Mouse (Mus musculus): ENCODE results near the gene Ace. TPM values are rescaled to one million over a fixed set of nuclear protein-coding genes. Genes with fewer than 3 reads are reported as not detected.
"Not testable (repeated sequence)": the region's sequence is repeated elsewhere in the genome, so short reads cannot be mapped to it uniquely, and the experiment has no call there.

Ace gene
- total RNA-seq, 2 experiments from 2014 or later: 1.1 to 2.1 TPM

- ATAC-seq (replicated peaks; ENCODE audit: low FRiP score, poor library complexity, severe bottlenecking): no peak
Measured at GRCm38 (mm10) chr11:105984452-105984851, 16.7 kb downstream of the Ace start.

GRCm38 (mm10) chr11:105987446-105987845, 19.7 kb downstream of the Ace start:
- ATAC-seq (replicated peaks; ENCODE audit: low FRiP score, poor library complexity, severe bottlenecking): no peak

GRCm38 (mm10) chr11:105989446-105989845, 21.7 kb downstream of the Ace start:
- no peak for ATAC-seq (replicated peaks; ENCODE audit: low FRiP score, poor library complexity, severe bottlenecking)

- no peak for ATAC-seq (replicated peaks; ENCODE audit: low FRiP score, poor library complexity, severe bottlenecking)
Measured at GRCm38 (mm10) chr11:105990231-105990630, 22.5 kb downstream of the Ace start.

GRCm38 (mm10) chr11:105994375-105994774, 26.6 kb downstream of the Ace start, which contains the start of gene Ace3:
Ace3 (plus strand) TSS chr11:105994675.
- ATAC-seq (replicated peaks; ENCODE audit: low FRiP score, poor library complexity, severe bottlenecking): no peak

GRCm38 (mm10) chr11:106000062-106000461, 32.3 kb downstream of the Ace start:
- ATAC-seq (replicated peaks; ENCODE audit: low FRiP score, poor library complexity, severe bottlenecking): no peak

- no peak for ATAC-seq (replicated peaks; ENCODE audit: low FRiP score, poor library complexity, severe bottlenecking)
Measured at GRCm38 (mm10) chr11:106001718-106002117, 34.0 kb downstream of the Ace start.

GRCm38 (mm10) chr11:106004576-106004975, 36.8 kb downstream of the Ace start:
- ATAC-seq (replicated peaks; ENCODE audit: low FRiP score, poor library complexity, severe bottlenecking): no peak

- no peak for ATAC-seq (replicated peaks; ENCODE audit: low FRiP score, poor library complexity, severe bottlenecking)
Measured at GRCm38 (mm10) chr11:106005970-106006369, 38.2 kb downstream of the Ace start.

- ATAC-seq (replicated peaks; ENCODE audit: low FRiP score, poor library complexity, severe bottlenecking): no peak
Measured at GRCm38 (mm10) chr11:106007821-106008220, 40.1 kb downstream of the Ace start, which contains the start of gene Kcnh6. Kcnh6 (plus strand) TSS chr11:106008124.

GRCm38 (mm10) chr11:106012711-106013110, 45.0 kb downstream of the Ace start:
- ATAC-seq (replicated peaks; ENCODE audit: low FRiP score, poor library complexity, severe bottlenecking): no peak

GRCm38 (mm10) chr11:106013556-106014225, 45.9 kb downstream of the Ace start:
- ATAC-seq (replicated peaks; ENCODE audit: low FRiP score, poor library complexity, severe bottlenecking): no peak

GRCm38 (mm10) chr11:106016440-106016839, 48.7 kb downstream of the Ace start:
- no peak for ATAC-seq (replicated peaks; ENCODE audit: low FRiP score, poor library complexity, severe bottlenecking)

GRCm38 (mm10) chr11:106020051-106020763, 52.5 kb downstream of the Ace start:
- ATAC-seq (replicated peaks; ENCODE audit: low FRiP score, poor library complexity, severe bottlenecking): no peak

- ATAC-seq (replicated peaks; ENCODE audit: low FRiP score, poor library complexity, severe bottlenecking): 0 out of 2 replicates have a peak, but pooled peaks have one; percentile 40
Measured at GRCm38 (mm10) chr11:106025774-106026173, 58.0 kb downstream of the Ace start.

GRCm38 (mm10) chr11:106026465-106027151, 58.9 kb downstream of the Ace start:
- ATAC-seq (replicated peaks; ENCODE audit: low FRiP score, poor library complexity, severe bottlenecking): peak; percentile 73

- ATAC-seq (replicated peaks; ENCODE audit: low FRiP score, poor library complexity, severe bottlenecking): no peak; the same call in 1 of the 2 replicates
Measured at GRCm38 (mm10) chr11:106027607-106028006, 59.9 kb downstream of the Ace start.

GRCm38 (mm10) chr11:106032074-106032473, 64.3 kb downstream of the Ace start:
- ATAC-seq (replicated peaks; ENCODE audit: low FRiP score, poor library complexity, severe bottlenecking): not testable (repeated sequence)

- ATAC-seq (replicated peaks; ENCODE audit: low FRiP score, poor library complexity, severe bottlenecking): peak; percentile 40
Measured at GRCm38 (mm10) chr11:106033491-106033919, 65.8 kb downstream of the Ace start.

GRCm38 (mm10) chr11:106034986-106035385, 67.2 kb downstream of the Ace start:
- ATAC-seq (replicated peaks; ENCODE audit: low FRiP score, poor library complexity, severe bottlenecking): no peak
